Mouse (Mus musculus) CH12.LX (cell line): ENCODE measurements at regions not wholly inside any gene's neighbourhood (a gene's known extent, or its start where the extent isn't known, plus 50 kb on each side); places are given as distances from the start of the nearest gene placed in this dataset.

Source experiments
- DNase-seq: peaks from one replicate; pipeline ENCODE4 v3.0.0-alpha.2; 2013; ENCODE audit errors: extremely low read depth
- H3K27ac ChIP-seq: 2 replicates; pipeline ENCODE4 v1.5.1; 2012; ENCODE audit warnings: low read depth, mild to moderate bottlenecking, control low read depth, moderate library complexity; ENCODE audit not compliant: insufficient read depth
- H3K27me3 ChIP-seq: replicated peaks from 2 replicates; pipeline ENCODE3; 2012; ENCODE audit warnings: inconsistent platforms
- H3K36me3 ChIP-seq, 2 experiments: replicated peaks in 1 of 2; 2 replicates each; pipeline versions ENCODE3 to v1.6.1; 2012; ENCODE audit warnings: inconsistent platforms in 1 of 2, low read length in 1 of 2, mild to moderate bottlenecking in 1 of 2, mixed read lengths in 1 of 2, moderate library complexity in 1 of 2; ENCODE audit not compliant: control insufficient read depth in 1 of 2, insufficient read depth in 1 of 2
- H3K4me1 ChIP-seq, 2 experiments: 2 replicates each; pipeline ENCODE4 v1.6.1; 2012; ENCODE audit warnings: inconsistent platforms in 1 of 2, moderate library complexity in 1 of 2; ENCODE audit not compliant: insufficient read depth in 2 of 2, control insufficient read depth in 1 of 2
- H3K4me2 ChIP-seq: 2 replicates; pipeline ENCODE4 v1.6.1; 2012; ENCODE audit warnings: low read depth, mild to moderate bottlenecking, control low read depth; ENCODE audit not compliant: poor library complexity, insufficient read depth, severe bottlenecking
- H3K4me3 ChIP-seq, 3 experiments: fragments of 150-350 bp in 1 of 3; sonication (generic) in 1 of 3; replicated peaks in 1 of 3; 2 replicates each; pipeline versions ENCODE3 to v1.5.1; 2011 to 2012; ENCODE audit warnings: low read depth in 2 of 3, low read length in 2 of 3, mild to moderate bottlenecking in 2 of 3, moderate library complexity in 2 of 3, control low read depth in 1 of 3, improper control_type of control experiment in 1 of 3, inconsistent platforms in 1 of 3, mixed read lengths in 1 of 3; ENCODE audit not compliant: poor library complexity in 1 of 3
- H3K79me2 ChIP-seq: replicated peaks from 2 replicates; pipeline ENCODE4 v1.6.1; 2012; ENCODE audit warnings: mild to moderate bottlenecking, moderate library complexity; ENCODE audit not compliant: control insufficient read depth, poor library complexity, insufficient read depth, severe bottlenecking; ENCODE audit errors: extremely low read depth
- H3K9ac ChIP-seq: 2 replicates; pipeline ENCODE4 v1.6.1; 2012; ENCODE audit warnings: low read depth, mild to moderate bottlenecking, control low read depth, moderate library complexity; ENCODE audit not compliant: insufficient read depth
- H3K9me3 ChIP-seq: replicated peaks from 2 replicates; pipeline ENCODE3; 2012; ENCODE audit warnings: low read length, inconsistent platforms, mixed read lengths
- CHD1 ChIP-seq: IDR thresholded peaks from 2 replicates; pipeline ENCODE4 v1.6.1; 2012; ENCODE audit warnings: low read depth, low read length, improper control_type of control experiment, inconsistent platforms
- CHD2 ChIP-seq: IDR thresholded peaks from 2 replicates; pipeline ENCODE4 v1.6.1; 2011; ENCODE audit warnings: low read length, improper control_type of control experiment
- E2F4 ChIP-seq: IDR thresholded peaks from 2 replicates; pipeline ENCODE4 v1.6.1; 2011; ENCODE audit warnings: low read depth, low read length, improper control_type of control experiment; ENCODE audit not compliant: insufficient replicate concordance
- ELF1 ChIP-seq: IDR thresholded peaks from 2 replicates; pipeline ENCODE4 v1.6.1; 2014; ENCODE audit warnings: low read depth, mild to moderate bottlenecking, inconsistent platforms, low read length, improper control_type of control experiment
- ETS1 ChIP-seq: conservative IDR thresholded peaks from 2 replicates; pipeline ENCODE4 v1.6.1; 2012; ENCODE audit warnings: low read depth, mild to moderate bottlenecking, inconsistent platforms, low read length, improper control_type of control experiment, moderate library complexity
- GABPA ChIP-seq: IDR thresholded peaks from 2 replicates; pipeline ENCODE4 v1.6.1; 2012; ENCODE audit warnings: low read depth, low read length, improper control_type of control experiment, inconsistent platforms; ENCODE audit not compliant: insufficient replicate concordance
- JUN ChIP-seq: IDR thresholded peaks from 2 replicates; pipeline ENCODE4 v1.6.1; 2011; ENCODE audit warnings: low read depth, mild to moderate bottlenecking, low read length, improper control_type of control experiment, moderate library complexity; ENCODE audit not compliant: insufficient read depth
- KAT2A ChIP-seq: IDR thresholded peaks from 2 replicates; pipeline ENCODE4 v1.6.1; 2012; ENCODE audit warnings: low read length, improper control_type of control experiment, inconsistent platforms; ENCODE audit not compliant: insufficient replicate concordance
- MAX ChIP-seq: IDR thresholded peaks from 2 replicates; pipeline ENCODE4 v1.6.1; 2011; ENCODE audit warnings: low read length, improper control_type of control experiment
- MAZ ChIP-seq: IDR thresholded peaks from 2 replicates; pipeline ENCODE4 v1.6.1; 2012; ENCODE audit warnings: low read depth, mild to moderate bottlenecking, inconsistent platforms, low read length, improper control_type of control experiment, moderate library complexity
- MEF2A ChIP-seq: IDR thresholded peaks from 2 replicates; pipeline ENCODE4 v1.6.1; 2014; ENCODE audit warnings: low read depth, mild to moderate bottlenecking, inconsistent platforms, low read length, improper control_type of control experiment, borderline replicate concordance
- MXI1 ChIP-seq: IDR thresholded peaks from 2 replicates; pipeline ENCODE4 v1.6.1; 2011; ENCODE audit warnings: mild to moderate bottlenecking, low read depth, low read length, improper control_type of control experiment
- NRF1 ChIP-seq: IDR thresholded peaks from 2 replicates; pipeline ENCODE4 v1.6.1; 2014; ENCODE audit warnings: low read depth, mild to moderate bottlenecking, inconsistent platforms, low read length, improper control_type of control experiment, moderate library complexity
- PAX5 ChIP-seq: IDR thresholded peaks from 2 replicates; pipeline ENCODE4 v1.6.1; 2012; ENCODE audit warnings: low read length, inconsistent platforms, mixed read lengths
- POLR2A ChIP-seq: IDR thresholded peaks from 2 replicates; pipeline ENCODE4 v1.6.1; 2011; ENCODE audit warnings: low read depth, mild to moderate bottlenecking, improper control_type of control experiment, low read length
- POLR2AphosphoS2 ChIP-seq: IDR thresholded peaks from 2 replicates; pipeline ENCODE4 v1.6.1; 2011; ENCODE audit warnings: low read depth, low read length, improper control_type of control experiment
- RAD21 ChIP-seq: IDR thresholded peaks from 2 replicates; pipeline ENCODE4 v1.6.1; 2011; ENCODE audit warnings: low read depth, mild to moderate bottlenecking, low read length, improper control_type of control experiment, moderate library complexity
- RCOR1 ChIP-seq: conservative IDR thresholded peaks from 2 replicates; pipeline ENCODE4 v1.6.1; 2012; ENCODE audit warnings: low read depth, mild to moderate bottlenecking, inconsistent platforms, low read length, improper control_type of control experiment
- SMC3 ChIP-seq: IDR thresholded peaks from 2 replicates; pipeline ENCODE4 v1.6.1; 2011; ENCODE audit warnings: low read depth, low read length, improper control_type of control experiment
- UBTF ChIP-seq: IDR thresholded peaks from 2 replicates; pipeline ENCODE4 v1.6.1; 2012; ENCODE audit warnings: low read depth, mild to moderate bottlenecking, inconsistent platforms, low read length, improper control_type of control experiment, moderate library complexity
- USF1 ChIP-seq: IDR thresholded peaks from 2 replicates; pipeline ENCODE4 v1.6.1; 2014; ENCODE audit warnings: low read depth, mild to moderate bottlenecking, inconsistent platforms, low read length, improper control_type of control experiment
- USF2 ChIP-seq: conservative IDR thresholded peaks from 2 replicates; pipeline ENCODE4 v1.6.1; 2011; ENCODE audit warnings: low read depth, low read length, improper control_type of control experiment
- ZKSCAN1 ChIP-seq: IDR thresholded peaks from 2 replicates; pipeline ENCODE4 v1.6.1; 2012; ENCODE audit warnings: low read depth, inconsistent platforms, low read length, improper control_type of control experiment, borderline replicate concordance
- ZMIZ1 ChIP-seq: IDR thresholded peaks from 2 replicates; pipeline ENCODE4 v1.6.1; 2012; ENCODE audit warnings: low read depth, mild to moderate bottlenecking, inconsistent platforms, low read length, improper control_type of control experiment
- ZNF384 ChIP-seq: IDR thresholded peaks from 2 replicates; pipeline ENCODE4 v1.6.1; 2012; ENCODE audit warnings: low read depth, low read length, improper control_type of control experiment, inconsistent platforms
- dilution Hi-C: fragments of 300-500 bp; cut with MboI; formaldehyde crosslinking; loops from 2 replicates; pipeline ENCODE4 v1.14.3; 2020; ENCODE audit warnings: low sequenced_read_pairs; ENCODE audit not compliant: extremely low pct_unique_long_range_greater_than_20kb, extremely low pct_ligation_motif_present
- in situ Hi-C: fragments of 300-500 bp; cut with MboI; formaldehyde crosslinking; loops from 3 replicates; pipeline ENCODE4 v1.14.3; 2019; ENCODE audit warnings: low sequenced_read_pairs, low pct_ligation_motif_present, low pct_unique_long_range_greater_than_20kb, mixed read lengths

DNA sequence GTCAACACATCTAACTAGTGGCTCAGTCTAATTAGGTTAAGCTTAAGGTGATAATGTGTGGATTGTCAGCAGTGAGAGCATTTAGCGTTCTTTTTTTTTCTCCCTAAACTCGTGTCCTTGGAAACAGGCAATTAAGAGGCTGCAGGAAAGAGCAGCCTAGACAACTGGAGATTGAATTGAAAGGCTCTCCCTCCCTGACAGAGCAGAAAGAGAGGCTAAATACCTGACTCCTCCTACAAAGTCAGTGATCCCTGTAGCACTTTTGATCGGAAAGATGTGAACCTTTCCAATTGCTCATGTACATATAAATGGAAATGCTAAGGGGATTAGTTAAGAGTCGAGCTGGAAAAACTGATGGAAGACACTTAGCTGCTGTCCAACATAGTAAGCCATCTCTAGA is 710.1 kb downstream of the Cdh8 start:
- Histone ChIP-seq H3K36me3 (no peaks in the 10 kb centered on the region), H3K4me1 (no peaks in the 10 kb centered on the region), H3K27ac (no peak overlapping the region), H3K9ac (no peak overlapping the region), H3K79me2 (no peaks in the 10 kb centered on the region), H3K4me2 (no peak overlapping the region), H3K9me3 (peaks cover 25% of the 10 kb centered on the region), H3K4me3 (no peak overlapping the region), H3K27me3 (no peaks in the 10 kb centered on the region)
- DNase-seq: no peak
- in situ Hi-C loops: no loop called here
- dilution Hi-C loops: no loop called here
- TF ChIP-seq GABPA (no peak), ETS1 (no peak), USF2 (no peak), CHD1 (no peak), RCOR1 (no peak), PAX5 (no peak), MAZ (no peak), ZNF384 (no peak), RAD21 (no peak), KAT2A (no peak)

GRCm38 (mm10) chr8:98685195-98685594 is 731.1 kb downstream of the Cdh8 start:
- no peak overlapping the region for H3K4me2 ChIP-seq
- H3K4me1 ChIP-seq: no peaks in the 10 kb centered on the region
- H3K4me3 ChIP-seq: no peak overlapping the region
- H3K9ac ChIP-seq: no peak overlapping the region
- DNase-seq: no peak
- dilution Hi-C loops: no loop called here
- peaks cover 33% of the 10 kb centered on the region for H3K9me3 ChIP-seq
- no peaks in the 10 kb centered on the region for H3K36me3 ChIP-seq
- no peaks in the 10 kb centered on the region for H3K27me3 ChIP-seq
- no peak overlapping the region for H3K27ac ChIP-seq
- no peak for TF ChIP-seq ZMIZ1
- TF ChIP-seq MAX: no peak
- TF ChIP-seq ELF1: no peak
- no peak for TF ChIP-seq JUN
- no peak for TF ChIP-seq POLR2AphosphoS2
- no peak for TF ChIP-seq MEF2A
- TF ChIP-seq RAD21: no peak
- no peak for TF ChIP-seq GABPA
- TF ChIP-seq USF1: no peak
- no peak for TF ChIP-seq CHD2
- no peak for TF ChIP-seq NRF1
- no peak for TF ChIP-seq POLR2A
- no peak for TF ChIP-seq E2F4
- TF ChIP-seq ZKSCAN1: no peak
- TF ChIP-seq MXI1: no peak
- no peak for TF ChIP-seq SMC3
- no peak for TF ChIP-seq UBTF
- H3K79me2 ChIP-seq: no peaks in the 10 kb centered on the region
- in situ Hi-C loops: no loop called here
